Mouse (Mus musculus) embryonic facial prominence, embryonic 14.5 days (tissue): Measurements from ENCODE around the gene Cpa4. TPM values are rescaled to one million over a fixed set of nuclear protein-coding genes. Genes with fewer than 3 reads are reported as not detected.

Experiments used
- ATAC-seq: fragments of 200-750 bp; cut with Nextera tagmentation; 2 replicates; pipeline ENCODE4 v1.8.0; 2017; ENCODE audit warnings: low read depth, moderate number of reproducible peaks, moderate TSS enrichment
- DNase-seq: peaks from one replicate; pipeline ENCODE4 v3.0.0-alpha.2; 2015; ENCODE audit warnings: low spot score
- H3K27ac ChIP-seq: fragments of 300-500 bp; sonication (generic); replicated peaks from 2 replicates; pipeline ENCODE4 v1.5.1; 2014; ENCODE audit warnings: low read depth, mild to moderate bottlenecking, low read length, moderate library complexity
- H3K27me3 ChIP-seq: fragments of 300-500 bp; sonication (generic); replicated peaks from 2 replicates; pipeline ENCODE4 v1.6.1; 2014; ENCODE audit warnings: low read length; ENCODE audit not compliant: control insufficient read depth, insufficient read depth
- H3K36me3 ChIP-seq: fragments of 300-500 bp; sonication (generic); 2 replicates; pipeline ENCODE4 v1.6.1; 2014; ENCODE audit warnings: low read length, mixed read lengths; ENCODE audit not compliant: control insufficient read depth, insufficient read depth
- H3K4me1 ChIP-seq: fragments of 300-500 bp; sonication (generic); 2 replicates; pipeline ENCODE4 v1.6.1; 2014; ENCODE audit warnings: antibody characterized with exemption, low read length; ENCODE audit not compliant: control insufficient read depth, insufficient read depth
- H3K4me2 ChIP-seq: fragments of 300-500 bp; sonication (generic); 2 replicates; pipeline ENCODE4 v1.6.1; 2014; ENCODE audit warnings: low read depth, mild to moderate bottlenecking, low read length, moderate library complexity, mixed read lengths
- H3K4me3 ChIP-seq: fragments of 300-500 bp; sonication (generic); 2 replicates; pipeline ENCODE4 v1.5.1; 2014; ENCODE audit warnings: low read depth, mild to moderate bottlenecking, low read length
- H3K9ac ChIP-seq: fragments of 300-500 bp; sonication (generic); 2 replicates; pipeline ENCODE4 v1.6.1; 2014; ENCODE audit warnings: low read depth, mild to moderate bottlenecking, low read length, moderate library complexity, mixed read lengths
- H3K9me3 ChIP-seq: fragments of 300-500 bp; sonication (generic); 2 replicates; pipeline ENCODE4 v1.6.1; 2016; ENCODE audit warnings: low read length; ENCODE audit not compliant: control insufficient read depth
- WGBS: fragments of 180-500 bp; shearing (Covaris S2); extraction: QIAGEN DNeasy Blood & Tissue Kit; methylation state at CpG from one replicate; pipeline ENCODE4 v1.1.7; 2014; 5-methylcytosine and 5-hydroxymethylcytosine counted together
- polyA plus RNA-seq: library from polyadenylated mRNA; unstranded; fragments of >200 nt; fragmentation: Nextera tagmentation; extraction: Ambion mirVana; gene quantifications from 2 replicates; pipeline ENCODE4 v1.2.1, GENCODE M21; 2014

Gene Cpa4
- polyA plus RNA-seq, 1 experiment from 2014 or later, result 3.4 TPM

DNA sequence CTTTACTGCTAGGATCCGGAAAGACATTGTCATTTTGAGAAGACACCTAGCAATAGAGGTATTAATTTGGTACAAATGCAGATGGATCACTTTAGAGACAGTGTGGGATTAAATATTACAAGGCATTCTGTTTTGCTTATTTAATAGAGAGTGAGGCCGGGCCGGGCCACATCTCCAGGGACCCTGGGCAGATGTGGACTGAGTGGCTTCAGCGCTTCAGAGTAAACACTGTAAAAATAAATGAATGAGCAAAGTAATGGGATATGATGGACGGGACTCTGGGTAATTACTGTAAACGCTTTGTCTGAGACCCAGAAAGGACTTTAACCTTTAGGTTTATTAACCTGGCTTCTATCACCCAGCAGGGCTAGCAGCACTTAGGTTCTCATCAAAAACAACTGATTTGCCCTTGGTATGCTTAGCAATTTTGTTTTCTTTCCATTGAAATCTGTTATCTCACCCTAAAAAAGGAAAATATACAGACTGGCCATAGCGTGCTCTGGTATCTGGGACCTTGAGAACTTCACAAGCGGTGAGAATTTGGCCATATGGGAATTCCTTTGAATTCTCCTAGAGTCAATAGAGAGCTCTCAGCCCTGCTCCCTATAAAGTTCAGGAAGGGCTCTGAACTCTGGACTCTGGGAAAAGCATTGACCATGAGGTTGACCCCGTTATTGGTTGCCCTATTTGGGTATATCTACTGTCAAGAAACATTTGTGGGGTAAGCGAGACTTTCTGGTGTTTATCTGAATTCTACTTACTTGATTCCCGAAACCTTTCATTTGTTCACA, 27.0 kb upstream of the Cpa4 start, which contains the start of gene Cpa2:
TSS of gene Cpa2 (plus strand) at position 574 of the 791 bp plus-strand sequence.
- no peak within 1 kb of the TSS for H3K9ac ChIP-seq
- no peak within 1 kb of the TSS for H3K4me2 ChIP-seq
- no peaks in the 10 kb centered on the region for H3K27me3 ChIP-seq
- no peaks in the 10 kb centered on the region for H3K9me3 ChIP-seq
- ATAC-seq (no peak), DNase-seq (no peak)
- 0 out of 2 replicates have a peak within 1 kb of the TSS, but pooled peaks have one; percentile 30 for H3K27ac ChIP-seq
- WGBS, result 50% methylated on average over 11 of the region's 11 CpGs
- no peak within 1 kb of the TSS for H3K4me3 ChIP-seq
- H3K36me3 ChIP-seq, result no peaks in the 10 kb centered on the region
- H3K4me1 ChIP-seq, result peaks cover 36% of the 10 kb centered on the region

DNA sequence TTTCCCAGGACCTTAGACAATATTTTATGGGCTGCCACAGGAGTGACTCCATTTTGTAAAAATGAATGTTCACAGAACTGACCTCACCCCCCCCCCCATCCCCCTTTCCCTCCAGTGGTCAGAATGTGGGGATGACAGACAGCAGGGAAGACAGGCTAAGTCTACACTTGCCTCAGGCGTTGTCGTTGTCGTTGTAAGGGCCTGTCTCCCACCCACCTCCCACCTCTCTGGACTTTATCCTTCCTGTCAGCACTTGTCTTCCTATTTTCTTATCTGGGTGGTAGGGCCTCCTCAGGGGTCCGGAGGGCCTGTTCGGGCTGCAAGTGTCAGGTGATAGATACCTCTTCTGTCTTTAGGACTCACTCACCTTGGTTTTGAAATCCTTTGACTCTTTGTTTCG, 25.9 kb upstream of the Cpa4 start:
- WGBS, result 66% methylated on average over 6 of the region's 6 CpGs
- no peak for ATAC-seq
- Histone ChIP-seq H3K4me3 (no peak overlapping the region), H3K27me3 (no peaks in the 10 kb centered on the region), H3K9me3 (no peaks in the 10 kb centered on the region), H3K36me3 (no peaks in the 10 kb centered on the region), H3K27ac (peak overlapping the region; percentile 76; the same call in 1 of the 2 replicates), H3K4me1 (peaks cover 45% of the 10 kb centered on the region), H3K4me2 (no peak overlapping the region), H3K9ac (no peak overlapping the region)
- no peak for DNase-seq

DNA sequence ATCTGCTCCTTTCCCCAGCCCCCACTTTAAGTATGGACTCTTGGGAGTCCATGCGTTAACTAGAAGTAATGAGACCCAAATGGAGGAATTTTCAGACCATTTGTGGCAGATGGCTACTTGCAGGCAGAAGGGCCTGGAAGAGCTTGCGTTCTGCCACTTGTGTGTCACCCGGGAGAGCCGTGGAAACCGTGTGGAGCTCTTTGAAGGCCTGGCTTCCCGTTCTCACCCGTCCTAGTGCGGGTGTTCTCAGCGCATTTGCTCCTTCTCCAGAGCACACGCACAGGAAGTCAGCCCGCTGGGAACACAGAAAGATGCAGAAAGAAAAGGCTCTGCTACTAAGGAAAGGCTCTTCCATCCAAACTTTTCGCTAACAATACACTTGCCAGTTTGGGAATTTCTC, 25.1 kb upstream of the Cpa4 start:
- ATAC-seq, result no peak
- Histone ChIP-seq H3K9me3 (no peaks in the 10 kb centered on the region), H3K27ac (peak overlapping the region; percentile 76), H3K36me3 (no peaks in the 10 kb centered on the region), H3K4me3 (no peak overlapping the region), H3K27me3 (no peaks in the 10 kb centered on the region), H3K4me1 (peaks cover 48% of the 10 kb centered on the region), H3K9ac (no peak overlapping the region), H3K4me2 (no peak overlapping the region)
- no peak for DNase-seq
- 23% methylated on average over 12 of the region's 12 CpGs for WGBS

DNA sequence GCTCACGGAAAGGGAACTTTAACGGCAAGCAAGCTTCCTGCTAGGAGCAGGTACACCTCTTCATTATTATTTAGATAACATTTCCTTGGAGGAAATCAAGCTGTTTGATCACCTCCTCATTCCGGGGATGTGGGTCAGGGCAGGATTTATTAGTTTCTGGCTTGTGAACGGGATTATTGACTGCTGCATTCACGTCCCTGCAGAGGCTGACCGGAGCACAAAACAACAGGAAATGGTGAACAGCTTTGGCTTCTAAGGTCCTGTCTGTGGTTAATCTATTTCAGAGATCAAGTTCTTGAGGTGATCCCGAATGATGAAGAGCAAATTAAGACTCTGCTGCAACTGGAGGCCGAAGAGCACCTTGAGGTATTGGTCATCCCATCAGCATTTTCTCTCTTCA, 24.3 kb upstream of the Cpa4 start:
- DNase-seq (no peak), ATAC-seq (no peak)
- Histone ChIP-seq H3K4me2 (no peak overlapping the region), H3K9me3 (no peaks in the 10 kb centered on the region), H3K4me3 (no peak overlapping the region), H3K9ac (no peak overlapping the region), H3K27ac (peak overlapping the region; percentile 76; the same call in 1 of the 2 replicates), H3K27me3 (no peaks in the 10 kb centered on the region), H3K36me3 (no peaks in the 10 kb centered on the region), H3K4me1 (peaks cover 48% of the 10 kb centered on the region)
- WGBS, result 29% methylated on average over 8 of the region's 8 CpGs

DNA sequence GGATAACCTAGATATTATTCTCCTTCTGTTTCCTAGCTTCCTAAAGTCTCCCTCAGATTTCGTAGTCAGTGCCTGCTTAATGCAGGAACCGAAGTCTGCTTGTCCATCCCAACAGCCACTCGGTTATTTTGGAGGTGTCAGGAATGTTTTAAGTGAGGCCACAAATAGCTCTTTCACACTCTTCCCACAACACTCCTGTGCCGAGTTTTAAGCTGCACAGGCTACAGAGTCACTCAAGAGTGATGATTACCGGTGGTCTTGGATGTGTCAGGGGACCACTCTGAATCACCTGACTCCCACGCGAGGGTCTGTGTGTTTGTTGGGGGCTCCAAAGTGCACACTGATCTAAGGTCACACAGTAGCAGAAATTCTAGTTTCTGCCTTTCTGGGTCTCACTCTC, 22.5 kb upstream of the Cpa4 start:
- DNase-seq, result no peak
- WGBS, result 69% methylated on average over 7 of the region's 7 CpGs
- no peaks in the 10 kb centered on the region for H3K27me3 ChIP-seq
- H3K9ac ChIP-seq, result no peak overlapping the region
- H3K9me3 ChIP-seq, result no peaks in the 10 kb centered on the region
- H3K27ac ChIP-seq, result peak overlapping the region; percentile 93; the same call in 1 of the 2 replicates
- no peak for ATAC-seq
- no peak overlapping the region for H3K4me2 ChIP-seq
- H3K4me3 ChIP-seq, result no peak overlapping the region
- no peaks in the 10 kb centered on the region for H3K36me3 ChIP-seq
- peaks cover 63% of the 10 kb centered on the region for H3K4me1 ChIP-seq

DNA sequence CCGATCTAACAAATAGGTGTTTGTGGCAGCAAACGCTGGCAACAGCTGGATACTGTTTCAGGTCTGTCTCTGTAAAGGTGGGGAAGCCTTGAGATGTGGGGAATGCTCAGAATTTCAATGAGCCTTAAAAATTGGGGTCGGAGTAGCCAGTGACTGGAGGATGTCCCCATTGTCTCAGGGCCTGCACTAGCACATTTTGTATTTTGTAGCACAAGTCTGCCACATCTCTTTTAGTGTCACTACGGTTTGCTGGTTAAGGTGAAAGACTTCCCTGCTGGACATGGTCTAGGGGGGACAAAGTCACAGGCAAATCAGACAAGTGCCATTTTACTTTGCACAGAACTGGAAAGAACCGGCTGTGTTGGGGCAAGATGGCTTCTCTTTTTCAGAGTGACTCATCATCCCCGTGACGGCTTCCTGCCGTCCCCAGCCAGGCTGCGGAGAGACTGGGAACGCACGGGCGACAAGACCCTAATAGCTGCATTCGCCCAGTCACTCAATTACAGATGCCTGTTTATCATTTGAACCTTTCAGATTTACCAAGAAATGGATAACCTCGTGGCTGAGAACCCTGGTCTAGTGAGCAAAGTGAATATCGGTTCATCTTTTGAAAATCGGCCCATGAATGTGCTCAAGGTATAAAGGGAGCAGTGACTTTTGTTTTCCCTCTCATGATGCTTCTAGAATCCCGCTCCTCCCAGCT, 21.4 kb upstream of the Cpa4 start:
- Histone ChIP-seq H3K4me1 (peaks cover 67% of the 10 kb centered on the region), H3K9ac (peak overlapping the region; percentile 46), H3K27ac (peak overlapping the region; percentile 93), H3K27me3 (no peaks in the 10 kb centered on the region), H3K36me3 (no peaks in the 10 kb centered on the region), H3K4me2 (peak overlapping the region; percentile 55), H3K9me3 (no peaks in the 10 kb centered on the region), H3K4me3 (peak overlapping the region; percentile 24)
- peak; percentile 17; the same call in 1 of the 2 replicates for ATAC-seq
- 15% methylated on average over 17 of the region's 17 CpGs for WGBS
- peak; percentile 65 for DNase-seq

DNA sequence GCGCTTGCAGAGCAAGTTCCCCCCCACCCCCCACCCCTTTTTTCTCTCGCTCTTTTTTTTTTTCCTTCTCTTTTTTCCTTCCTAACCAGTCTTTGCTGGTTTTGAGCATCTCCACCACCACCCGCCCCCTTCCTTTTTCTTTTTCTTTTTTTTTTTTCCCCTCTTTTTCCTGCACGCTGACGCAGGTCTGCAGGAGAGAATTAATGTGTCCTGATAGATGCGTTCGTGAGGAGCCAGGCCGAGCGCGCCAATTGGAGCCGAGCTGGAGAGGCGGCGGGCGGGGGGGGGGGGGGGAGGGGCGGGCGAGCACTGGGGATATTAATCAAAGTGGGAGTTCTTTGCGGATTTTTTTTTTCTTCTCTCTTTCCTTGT, 20.9 kb upstream of the Cpa4 start:
- Histone ChIP-seq H3K9me3 (no peaks in the 10 kb centered on the region), H3K27me3 (no peaks in the 10 kb centered on the region), H3K9ac (peak overlapping the region; percentile 46), H3K4me1 (peaks cover 72% of the 10 kb centered on the region), H3K4me3 (peak overlapping the region; percentile 24), H3K36me3 (no peaks in the 10 kb centered on the region), H3K4me2 (peak overlapping the region; percentile 55), H3K27ac (peak overlapping the region; percentile 93)
- under 1% methylated on average over 17 of the region's 17 CpGs for WGBS
- DNase-seq (peak; percentile 90), ATAC-seq (peak; percentile 30; the same call in 1 of the 2 replicates)

DNA sequence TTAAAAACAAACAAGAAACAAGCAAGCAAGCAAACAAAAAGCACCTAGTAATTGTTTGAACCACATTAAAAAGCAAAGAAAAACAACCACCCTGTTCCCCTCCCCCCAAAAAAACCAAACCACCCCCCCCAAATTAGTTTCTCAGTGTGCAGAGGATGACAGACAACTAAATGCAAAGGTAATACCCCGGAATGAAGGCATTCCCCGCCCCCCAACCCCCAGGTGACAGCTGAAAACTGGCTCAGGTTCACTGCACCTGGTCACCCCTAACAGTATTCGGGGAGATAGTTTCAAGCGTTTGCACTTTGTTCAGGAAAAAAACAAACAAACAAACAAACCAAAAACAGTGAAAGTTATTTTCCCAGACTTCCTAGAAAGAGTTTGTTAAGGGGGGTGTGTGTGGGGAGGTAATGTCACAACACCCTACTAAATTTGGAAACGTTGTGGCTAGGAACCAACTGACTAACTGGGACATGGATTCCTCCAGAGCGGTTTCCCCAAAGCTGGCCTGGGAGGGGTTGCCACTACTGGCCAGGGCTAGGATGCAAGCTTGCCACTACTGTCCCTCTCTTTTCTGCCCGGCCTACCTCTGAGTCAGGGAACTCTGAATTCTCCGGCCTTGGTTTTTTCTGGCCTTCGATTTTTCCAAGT, 20.4 kb upstream of the Cpa4 start:
- WGBS, result 21% methylated on average over 9 of the region's 9 CpGs
- Histone ChIP-seq H3K9me3 (no peaks in the 10 kb centered on the region), H3K9ac (peak overlapping the region; percentile 46; the same call in 1 of the 2 replicates), H3K27me3 (no peaks in the 10 kb centered on the region), H3K36me3 (no peaks in the 10 kb centered on the region), H3K4me2 (peak overlapping the region; percentile 55), H3K27ac (peak overlapping the region; percentile 93), H3K4me1 (peaks cover 73% of the 10 kb centered on the region), H3K4me3 (peak overlapping the region; percentile 24; the same call in 1 of the 2 replicates)
- DNase-seq (no peak), ATAC-seq (no peak)
